Mouse (Mus musculus) G1E (cell line): Measurements from ENCODE around the gene Psmg4.

Experiments
- CTCF ChIP-seq: IDR thresholded peaks from 2 replicates; pipeline ENCODE4 v1.5.1; 2012; ENCODE audit warnings: low read depth, low read length, inconsistent platforms, mixed read lengths
- GATA1 ChIP-seq: IDR thresholded peaks from 2 replicates; pipeline ENCODE4 v1.6.1; 2012; ENCODE audit warnings: borderline replicate concordance, low read length, inconsistent platforms, mixed read lengths
- GATA2 ChIP-seq: IDR thresholded peaks from 2 replicates; pipeline ENCODE4 v1.6.1; 2012; ENCODE audit warnings: low read depth, low read length, inconsistent platforms, borderline replicate concordance
- TAL1 ChIP-seq: conservative IDR thresholded peaks from 2 replicates; pipeline ENCODE4 v1.6.1; 2012; ENCODE audit warnings: low read depth, low read length, inconsistent platforms, mixed read lengths

- TF ChIP-seq GATA1 (no peak), CTCF (no peak), TAL1 (no peak; the same call in 1 of the 2 replicates), GATA2 (no peak)
Measured at GRCm38 (mm10) chr13:34119406-34119805, 43.4 kb upstream of the Psmg4 start.
